Mouse (Mus musculus): ENCODE data around the gene Bap1. TPM values are rescaled to one million over a fixed set of nuclear protein-coding genes. Genes with fewer than 3 reads are reported as not detected.

Bap1 gene
- total RNA-seq, 2 experiments from 2014 or later = 47.3 to 47.5 TPM

GRCm38 (mm10) chr14:31232404-31233069 lies 18.7 kb upstream of the Bap1 start:
- DNase-seq = no peak
- intact Hi-C loops (cut with DNase I) = loop anchor here (1.0 kb wide), 1 partner anchor 17 kb away; no protein-coding TSS in a partner anchor

GRCm38 (mm10) chr14:31233070-31233995 lies 17.9 kb upstream of the Bap1 start:
- DNase-seq = peak in 1 of 2 experiments; percentile 40
- intact Hi-C loops (cut with DNase I) = loop anchor here (1.0 kb wide), 1 partner anchor 18 kb away; no protein-coding TSS in a partner anchor

- DNase-seq = peak; percentile 83 to 92
- intact Hi-C loops (cut with DNase I) = loop anchor here (1.0 kb wide), 1 partner anchor 19 kb away; no protein-coding TSS in a partner anchor
Observed at GRCm38 (mm10) chr14:31233996-31234591, 17.2 kb upstream of the Bap1 start.

GRCm38 (mm10) chr14:31237101-31237882 lies 14.0 kb upstream of the Bap1 start:
- intact Hi-C loops (cut with DNase I) = no loop called here
- peak; percentile 67 for DNase-seq

GRCm38 (mm10) chr14:31240528-31240927 lies 10.7 kb upstream of the Bap1 start:
- no peak for DNase-seq
- intact Hi-C loops (cut with DNase I) = no loop called here

GRCm38 (mm10) chr14:31244777-31245176 lies 6.5 kb upstream of the Bap1 start:
- intact Hi-C loops (cut with DNase I) = no loop called here
- no peak for DNase-seq

GRCm38 (mm10) chr14:31245946-31246345 lies 5.3 kb upstream of the Bap1 start:
- DNase-seq = no peak
- intact Hi-C loops (cut with DNase I) = no loop called here

GRCm38 (mm10) chr14:31248396-31248795 lies 2.9 kb upstream of the Bap1 start:
- DNase-seq = no peak
- intact Hi-C loops (cut with DNase I) = no loop called here

- intact Hi-C loops (cut with DNase I) = loop anchor here (5.0 kb wide), 1 partner anchor 33 kb away; the partner anchor contains the start of genes Nisch and Sema3g
- DNase-seq = no peak
Observed at GRCm38 (mm10) chr14:31250222-31251083, 797 bp upstream of the Bap1 start.

- no peak for DNase-seq
- intact Hi-C loops (cut with DNase I) = loop anchor here (5.0 kb wide), 1 partner anchor 34 kb away; the partner anchor contains the start of genes Nisch and Sema3g
Observed at GRCm38 (mm10) chr14:31251626-31252025, 376 bp downstream of the Bap1 start.

GRCm38 (mm10) chr14:31252091-31252490 lies 841 bp downstream of the Bap1 start:
- intact Hi-C loops (cut with DNase I) = loop anchor here (5.0 kb wide), 1 partner anchor 35 kb away; the partner anchor contains the start of genes Nisch and Sema3g
- no peak for DNase-seq

GRCm38 (mm10) chr14:31258476-31259050 lies 7.3 kb downstream of the Bap1 start:
- intact Hi-C loops (cut with DNase I) = no loop called here
- DNase-seq = no peak

GRCm38 (mm10) chr14:31260374-31260773 lies 9.1 kb downstream of the Bap1 start:
- no peak for DNase-seq
- intact Hi-C loops (cut with DNase I) = no loop called here

GRCm38 (mm10) chr14:31260932-31261331 lies 9.7 kb downstream of the Bap1 start:
- DNase-seq = no peak
- intact Hi-C loops (cut with DNase I) = no loop called here

- DNase-seq = no peak
- intact Hi-C loops (cut with DNase I) = no loop called here
Observed at GRCm38 (mm10) chr14:31267649-31268048, 16.4 kb downstream of the Bap1 start.

- no peak for DNase-seq
- intact Hi-C loops (cut with DNase I) = no loop called here
Observed at GRCm38 (mm10) chr14:31268301-31269001, 17.2 kb downstream of the Bap1 start.

GRCm38 (mm10) chr14:31269456-31270100 lies 18.3 kb downstream of the Bap1 start:
- peak; percentile 9 to 39 for DNase-seq
- intact Hi-C loops (cut with DNase I) = loop anchor here (2.0 kb wide), 1 partner anchor 53 kb away; the partner anchor contains the start of gene Dnah1
